Mouse (Mus musculus) lung, postnatal 0 days (tissue): ENCODE data around the gene Map1lc3a.

Experiments used
- CTCF ChIP-seq: IDR thresholded peaks from 2 replicates; pipeline ENCODE4 v1.5.1; 2016; ENCODE audit warnings: antibody characterized with exemption, mild to moderate bottlenecking
- EP300 ChIP-seq: IDR thresholded peaks from 2 replicates; pipeline ENCODE4 v1.6.1; 2016; ENCODE audit warnings: antibody characterized with exemption, mild to moderate bottlenecking, control low read depth

- TF ChIP-seq EP300, result no peak
- no peak for TF ChIP-seq CTCF
Measured at GRCm38 (mm10) chr2:155246231-155246630, 29.9 kb upstream of the Map1lc3a start.
